Mouse (Mus musculus) cerebellum, postnatal 4 days (tissue): ENCODE data around the gene Gm3558.
"Not testable (repeated sequence)": the region's sequence is repeated elsewhere in the genome, so short reads cannot be mapped to it uniquely, and the experiment has no call there.

ENCODE experiments used
- DNase-seq, 2 experiments: peaks; one replicate each; pipeline ENCODE4 v3.0.0; 2022; ENCODE audit warnings: low spot score in 2 of 2, mixed read lengths in 1 of 2

The Gm3558 gene

DNA sequence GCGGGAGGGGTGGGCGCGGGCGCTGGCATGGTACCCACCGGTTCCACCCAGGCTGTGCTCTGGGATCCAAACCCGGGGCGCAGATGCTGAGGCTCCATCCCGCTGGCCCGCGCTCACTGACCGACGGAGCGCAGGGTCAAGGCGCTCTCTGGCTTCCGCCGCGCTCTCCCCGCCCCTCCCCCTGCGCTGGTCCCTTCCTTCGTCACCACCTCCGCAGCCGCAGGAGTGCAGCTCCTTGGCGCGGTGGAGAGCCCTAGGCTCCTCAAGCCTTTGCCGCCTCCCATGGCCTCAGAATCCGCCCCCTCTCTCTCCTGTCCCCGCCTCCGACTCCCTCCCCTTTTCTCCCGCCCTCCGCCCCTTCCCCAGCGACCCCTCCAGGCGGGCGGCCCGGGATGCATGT lies at the start of gene Gm3558:
Gene Gm3558 (minus strand): TSS at position 185 of the 400 bp plus-strand sequence.
- not testable (repeated sequence) for DNase-seq

- DNase-seq, result not testable (repeated sequence)
Observed at GRCm38 (mm10) chr14:7595492-7595891, 27.1 kb upstream of the Gm3558 start, which contains the start of gene Gm10338. TSS of gene Gm10338 (minus strand) at chr14:7595592.

GRCm38 (mm10) chr14:7567890-7568289 lies 476 bp downstream of the Gm3558 start:
- DNase-seq, result peak in 1 of 2 experiments; percentile 1

DNA sequence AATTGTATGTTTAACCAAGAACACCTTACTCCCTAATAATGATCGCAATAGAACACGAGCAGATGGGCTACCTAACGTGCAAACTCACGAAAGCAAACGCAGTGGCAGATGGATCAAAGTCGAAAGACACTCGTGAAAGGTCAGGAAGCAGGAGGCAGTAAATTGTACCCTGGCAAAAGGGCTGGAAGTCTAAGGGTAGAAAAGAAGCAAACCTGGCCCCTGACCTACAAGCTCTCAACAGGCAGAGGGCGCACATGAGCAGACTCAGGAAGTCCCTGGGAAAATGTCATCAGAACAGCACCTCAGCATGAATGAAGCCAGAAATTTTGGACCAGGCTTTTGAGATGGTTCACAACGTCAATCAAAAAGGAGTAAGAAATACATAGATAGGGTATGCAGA lies 1.1 kb downstream of the Gm3558 start:
- DNase-seq, result peak in 1 of 2 experiments; percentile 17
